Mouse (Mus musculus): ENCODE data around the gene Ccdc106. TPM values are rescaled to one million over a fixed set of nuclear protein-coding genes. Genes with fewer than 3 reads are reported as not detected.

Gene Ccdc106
- total and polyA plus RNA-seq, 3 experiments, result 0.52 to 0.81 TPM; not detected in 1

DNA sequence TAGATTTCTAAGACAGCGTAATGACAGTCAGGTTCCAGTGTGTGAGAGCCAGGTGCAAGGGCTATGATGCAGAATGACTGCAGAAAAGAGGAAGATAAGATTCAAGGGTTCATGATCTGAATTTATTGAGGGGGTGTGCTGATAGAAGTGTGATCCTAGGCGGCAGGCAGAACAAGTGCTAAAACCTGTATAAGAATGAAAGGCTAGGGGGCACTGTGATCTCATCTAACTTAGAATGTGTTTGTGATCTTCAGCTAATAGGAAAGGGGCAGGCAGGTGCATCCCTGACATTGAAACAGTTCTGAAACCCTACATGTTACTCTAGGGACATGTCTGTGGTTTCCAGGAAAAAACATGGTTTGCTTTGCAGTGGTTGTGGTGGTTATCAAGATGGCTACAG is 25.8 kb downstream of the Ccdc106 start:
- H3K27ac ChIP-seq (ENCODE audit: insufficient read depth, low read depth), result no peak overlapping the region
- peak; percentile 34 for DNase-seq (ENCODE audit: extremely low read depth)
- no peak overlapping the region for H3K9ac ChIP-seq (ENCODE audit: insufficient read depth, low read depth)
- no peak overlapping the region for H3K4me3 ChIP-seq (replicated peaks in 1 of 3; ENCODE audit: low read depth in 2 of 3, low read length in 2 of 3, poor library complexity in 1 of 3)
- TF ChIP-seq IRF4 (IDR thresholded peaks at IDR 0.05; ENCODE audit: low read depth, low read length), result 0 out of 2 replicates have a peak, but pooled peaks have one; percentile 19
- no peak for TF ChIP-seq PAX5 (IDR thresholded peaks at IDR 0.05; ENCODE audit: low read length)
- TF ChIP-seq SMC3 (IDR thresholded peaks at IDR 0.05; ENCODE audit: low read depth, low read length), result peak; percentile 27
- peak; percentile 61 for TF ChIP-seq MAFK (IDR thresholded peaks at IDR 0.05; ENCODE audit: insufficient replicate concordance, low read length)
- TF ChIP-seq CTCF (conservative IDR thresholded peaks at IDR 0.05 in 1 of 2, IDR thresholded peaks at IDR 0.05 in 1 of 2; ENCODE audit: low read depth in 2 of 2, low read length in 2 of 2), result peak; percentile 13 to 65; a peak in 2 of 4 replicates
- peak; percentile 17; the same call in 1 of the 2 replicates for TF ChIP-seq BHLHE40 (IDR thresholded peaks at IDR 0.05; ENCODE audit: low read depth, low read length)
- TF ChIP-seq ZKSCAN1 (IDR thresholded peaks at IDR 0.05; ENCODE audit: borderline replicate concordance, low read depth, low read length), result no peak
- TF ChIP-seq RAD21 (IDR thresholded peaks at IDR 0.05; ENCODE audit: low read depth, low read length), result peak; percentile 60
- in situ Hi-C loops (cut with MboI; ENCODE audit: low pct_ligation_motif_present, low pct_unique_long_range_greater_than_20kb, low sequenced_read_pairs) (no loop called here), dilution Hi-C loops (cut with MboI; ENCODE audit: extremely low pct_ligation_motif_present, extremely low pct_unique_long_range_greater_than_20kb, low sequenced_read_pairs) (no loop called here)
- H3K36me3 ChIP-seq (replicated peaks in 1 of 2; ENCODE audit: control insufficient read depth in 1 of 2, insufficient read depth in 1 of 2, low read length in 1 of 2), result peaks cover 0 to 8% of the 10 kb centered on the region in 2 experiments
- H3K4me1 ChIP-seq (ENCODE audit: control insufficient read depth in 1 of 2, insufficient read depth in 2 of 2), result peaks cover 16 to 24% of the 10 kb centered on the region in 2 experiments
- H3K79me2 ChIP-seq (replicated peaks; ENCODE audit: control insufficient read depth, extremely low read depth, insufficient read depth, poor library complexity, severe bottlenecking), result no peaks in the 10 kb centered on the region
- no peak overlapping the region for H3K4me2 ChIP-seq (ENCODE audit: insufficient read depth, low read depth, poor library complexity, severe bottlenecking)
- H3K27me3 ChIP-seq (replicated peaks), result no peaks in the 10 kb centered on the region
- no peaks in the 10 kb centered on the region for H3K9me3 ChIP-seq (replicated peaks; ENCODE audit: low read length)

DNA sequence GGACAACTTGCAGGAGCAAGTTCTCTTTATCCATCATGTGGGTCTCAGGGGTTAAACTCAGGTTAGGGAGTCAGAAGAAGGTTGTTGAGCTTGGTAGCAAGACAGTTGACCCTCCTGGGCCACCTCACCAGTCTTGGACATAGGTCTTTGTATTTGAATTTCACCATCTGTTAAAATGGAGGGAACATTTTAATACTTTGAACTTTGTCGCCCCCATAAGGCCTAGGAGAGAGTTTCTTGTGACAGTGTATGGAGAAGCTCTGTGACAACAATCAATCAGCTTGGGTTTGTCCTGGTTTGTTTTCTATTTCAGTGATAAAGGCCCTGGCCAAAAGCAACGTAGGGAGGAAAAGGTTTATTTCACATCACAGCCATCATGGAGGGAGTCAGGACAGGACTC is 27.0 kb downstream of the Ccdc106 start:
- DNase-seq (ENCODE audit: extremely low read depth), result peak; percentile 48
- no peaks in the 10 kb centered on the region for H3K9me3 ChIP-seq (replicated peaks; ENCODE audit: low read length)
- in situ Hi-C loops (cut with MboI; ENCODE audit: low pct_ligation_motif_present, low pct_unique_long_range_greater_than_20kb, low sequenced_read_pairs) (no loop called here), dilution Hi-C loops (cut with MboI; ENCODE audit: extremely low pct_ligation_motif_present, extremely low pct_unique_long_range_greater_than_20kb, low sequenced_read_pairs) (no loop called here)
- no peak overlapping the region for H3K9ac ChIP-seq (ENCODE audit: insufficient read depth, low read depth)
- TF ChIP-seq BHLHE40 (IDR thresholded peaks at IDR 0.05; ENCODE audit: low read depth, low read length) (no peak), SMC3 (IDR thresholded peaks at IDR 0.05; ENCODE audit: low read depth, low read length) (peak; percentile 69), HCFC1 (IDR thresholded peaks at IDR 0.05; ENCODE audit: low read depth, low read length) (no peak), GABPA (IDR thresholded peaks at IDR 0.05; ENCODE audit: insufficient replicate concordance, low read depth, low read length) (no peak), RAD21 (IDR thresholded peaks at IDR 0.05; ENCODE audit: low read depth, low read length) (peak; percentile 81), ZKSCAN1 (IDR thresholded peaks at IDR 0.05; ENCODE audit: borderline replicate concordance, low read depth, low read length) (no peak), NELFE (IDR thresholded peaks at IDR 0.05; ENCODE audit: low read depth, low read length) (no peak), KAT2A (IDR thresholded peaks at IDR 0.05; ENCODE audit: insufficient replicate concordance, low read length) (no peak), E2F4 (IDR thresholded peaks at IDR 0.05; ENCODE audit: insufficient replicate concordance, low read depth, low read length) (0 out of 2 replicates have a peak, but pooled peaks have one; percentile 59), CTCF (conservative IDR thresholded peaks at IDR 0.05 in 1 of 2, IDR thresholded peaks at IDR 0.05 in 1 of 2; ENCODE audit: low read depth in 2 of 2, low read length in 2 of 2) (peak; percentile 15 to 88; a peak in 2 of 4 replicates)
- H3K79me2 ChIP-seq (replicated peaks; ENCODE audit: control insufficient read depth, extremely low read depth, insufficient read depth, poor library complexity, severe bottlenecking), result no peaks in the 10 kb centered on the region
- H3K4me2 ChIP-seq (ENCODE audit: insufficient read depth, low read depth, poor library complexity, severe bottlenecking), result no peak overlapping the region
- no peak overlapping the region for H3K27ac ChIP-seq (ENCODE audit: insufficient read depth, low read depth)
- peaks cover 16 to 30% of the 10 kb centered on the region in 2 experiments for H3K4me1 ChIP-seq (ENCODE audit: control insufficient read depth in 1 of 2, insufficient read depth in 2 of 2)
- H3K36me3 ChIP-seq (replicated peaks in 1 of 2; ENCODE audit: control insufficient read depth in 1 of 2, insufficient read depth in 1 of 2, low read length in 1 of 2), result peaks cover 0 to 2% of the 10 kb centered on the region in 2 experiments
- no peak overlapping the region for H3K4me3 ChIP-seq (replicated peaks in 1 of 3; ENCODE audit: low read depth in 2 of 3, low read length in 2 of 3, poor library complexity in 1 of 3)
- H3K27me3 ChIP-seq (replicated peaks), result no peaks in the 10 kb centered on the region

All from CH12.LX (cell line).